Mouse (Mus musculus) left cerebral cortex, adult 2 months (tissue): ENCODE results near the gene Prpf6. TPM values are rescaled to one million over a fixed set of nuclear protein-coding genes. Genes with fewer than 3 reads are reported as not detected.

ENCODE experiments used
- DNase-seq, 2 experiments: peaks; one replicate each; pipeline ENCODE4 v3.0.0; 2021 to 2022; ENCODE audit warnings: low spot score in 2 of 2, mixed read lengths in 1 of 2; ENCODE audit errors: extremely low spot score in 1 of 2
- H3K27ac ChIP-seq: fragments of 200-600 bp; 2 replicates; pipeline ENCODE4 v1.8.1; 2022
- H3K4me3 ChIP-seq: fragments of 200-600 bp; 2 replicates; pipeline ENCODE4 v1.8.1; 2022
- CTCF ChIP-seq: fragments of 200-600 bp; IDR thresholded peaks from 2 replicates; pipeline ENCODE4 v1.8.1; 2022; ENCODE audit warnings: antibody characterized with exemption, mild to moderate bottlenecking, moderate library complexity
- intact Hi-C: fragments of 180-260 bp; cut with DNase I; formaldehyde crosslinking; loops from one replicate; pipeline ENCODE4 v1.15.1; 2025
- total RNA-seq, 2 experiments: library from RNA; stranded (reverse); gene quantifications; 2 replicates each; pipeline ENCODE4 v1.2.3; 2021

Prpf6 gene
- total RNA-seq, 2 experiments from 2014 or later = 54.4 to 57.4 TPM

DNA sequence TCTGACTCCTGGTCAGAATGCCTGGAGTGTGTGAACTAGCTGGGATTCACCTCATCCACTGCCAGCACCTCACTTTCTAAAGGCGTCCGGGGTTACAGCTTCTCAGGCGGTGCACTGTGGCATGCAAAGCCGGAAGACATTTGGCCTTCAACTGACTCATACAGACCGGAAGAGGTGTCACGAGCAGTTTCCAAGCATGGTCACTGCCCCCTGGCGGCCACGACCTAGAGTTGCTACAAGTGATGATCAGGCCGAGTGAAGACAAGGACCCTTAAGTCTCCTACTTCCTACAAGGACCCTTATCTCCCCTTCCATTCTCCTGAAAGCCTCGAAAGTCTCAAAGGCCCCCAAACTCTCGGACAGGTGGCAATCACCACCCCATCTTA, 10.7 kb upstream of the Prpf6 start:
- peak overlapping the region; percentile 55 for H3K4me3 ChIP-seq
- peak overlapping the region; percentile 96 for H3K27ac ChIP-seq
- DNase-seq = peak; percentile 79
- peak; percentile 86 for TF ChIP-seq CTCF
- intact Hi-C loops = loop anchor here (1.0 to 5.0 kb wide), 2 partner anchors 61 to 189 kb away; partner anchors contain the start of gene Dnajc5

GRCm38 (mm10) chr2:181581402-181582120, 10.1 kb upstream of the Prpf6 start:
- peak overlapping the region; percentile 55 for H3K4me3 ChIP-seq
- intact Hi-C loops = loop anchor here (1.0 to 5.0 kb wide), 3 partner anchors 9 to 189 kb away; partner anchors contain the start of gene Dnajc5
- peak; percentile 85 to 87 for DNase-seq
- H3K27ac ChIP-seq = peak overlapping the region; percentile 96
- peak; percentile 5; the same call in 1 of the 2 replicates for TF ChIP-seq CTCF

DNA sequence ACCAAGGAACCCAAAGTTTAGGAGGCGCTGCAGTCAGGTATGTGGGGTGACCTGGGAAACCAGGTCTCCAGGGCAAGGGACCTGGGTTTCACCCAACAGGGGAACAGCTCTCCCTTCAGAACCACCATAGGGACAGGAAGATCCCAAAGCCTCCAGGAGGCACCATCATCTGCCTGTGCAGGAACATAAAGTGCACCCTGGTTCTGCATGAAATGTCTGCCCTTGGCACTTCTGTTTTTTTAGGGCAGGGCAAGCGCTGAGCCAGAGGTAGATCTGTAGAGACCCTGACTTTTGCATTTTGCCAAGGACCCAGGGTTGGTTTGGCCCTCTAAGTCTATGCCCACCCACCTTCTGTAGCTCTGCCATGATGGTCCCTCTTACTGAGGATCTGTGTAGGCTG, 9.3 kb upstream of the Prpf6 start:
- DNase-seq = peak in 1 of 2 experiments; percentile 10
- intact Hi-C loops = loop anchor here (1.0 to 5.0 kb wide), 2 partner anchors 8 to 190 kb away; no protein-coding TSS in a partner anchor
- Histone ChIP-seq H3K4me3 (peak overlapping the region; percentile 55; the same call in 1 of the 2 replicates), H3K27ac (peak overlapping the region; percentile 96; the same call in 1 of the 2 replicates)
- no peak for TF ChIP-seq CTCF

DNA sequence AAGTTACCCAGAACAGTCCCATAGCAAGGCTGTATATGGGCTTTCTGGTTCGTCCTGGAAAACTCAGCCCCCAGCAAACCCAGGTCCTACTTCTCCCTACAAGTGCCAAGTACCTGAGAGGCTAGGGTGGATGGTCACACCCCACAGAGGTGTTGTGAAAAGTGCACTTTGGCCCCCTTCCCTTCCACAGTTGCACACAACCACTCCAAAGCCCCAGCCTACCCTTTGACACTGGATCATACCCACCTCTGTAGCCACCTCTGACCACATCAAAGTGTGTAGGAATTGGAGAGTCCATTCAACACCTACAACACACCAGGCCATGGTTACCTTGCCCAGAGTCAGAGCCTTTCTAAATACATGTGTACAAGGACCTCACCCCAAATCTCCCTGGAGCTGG, 8.7 kb upstream of the Prpf6 start:
- DNase-seq = peak in 1 of 2 experiments; percentile 9
- intact Hi-C loops = loop anchor here (1.0 to 5.0 kb wide), 2 partner anchors 7 to 191 kb away; no protein-coding TSS in a partner anchor
- no peak for TF ChIP-seq CTCF
- Histone ChIP-seq H3K4me3 (no peak overlapping the region), H3K27ac (no peak overlapping the region)

- Histone ChIP-seq H3K27ac (no peak overlapping the region), H3K4me3 (no peak overlapping the region)
- intact Hi-C loops = loop anchor here (5.0 kb wide), 1 partner anchor 191 kb away; no protein-coding TSS in a partner anchor
- TF ChIP-seq CTCF = no peak
- no peak for DNase-seq
Observed at GRCm38 (mm10) chr2:181583460-181584257, 8.0 kb upstream of the Prpf6 start.

GRCm38 (mm10) chr2:181584411-181584942, 7.2 kb upstream of the Prpf6 start, which contains the start of gene Uckl1:
Gene Uckl1, minus strand, starts transcription at chr2:181584892.
- no peak for TF ChIP-seq CTCF
- intact Hi-C loops = loop anchor here (5.0 kb wide), 1 partner anchor 192 kb away; no protein-coding TSS in a partner anchor
- H3K27ac ChIP-seq = no peak within 1 kb of the TSS
- no peak within 1 kb of the TSS for H3K4me3 ChIP-seq
- no peak for DNase-seq

- H3K4me3 ChIP-seq = no peak overlapping the region
- TF ChIP-seq CTCF = no peak
- H3K27ac ChIP-seq = no peak overlapping the region
- DNase-seq = no peak
- intact Hi-C loops = no loop called here
Observed at GRCm38 (mm10) chr2:181585506-181585905, 6.2 kb upstream of the Prpf6 start.

GRCm38 (mm10) chr2:181586124-181586523, 5.5 kb upstream of the Prpf6 start:
- intact Hi-C loops = no loop called here
- TF ChIP-seq CTCF = no peak

GRCm38 (mm10) chr2:181587796-181588195, 3.9 kb upstream of the Prpf6 start:
- Histone ChIP-seq H3K27ac (no peak overlapping the region), H3K4me3 (no peak overlapping the region)
- intact Hi-C loops = no loop called here
- no peak; the same call in 1 of the 2 replicates for TF ChIP-seq CTCF
- DNase-seq = peak; percentile 7 to 10

More at GRCm38 (mm10) chr2:181586124-181586523, 5.5 kb upstream of the Prpf6 start:
- Histone ChIP-seq H3K27ac (no peak overlapping the region), H3K4me3 (no peak overlapping the region)
- no peak for DNase-seq

GRCm38 (mm10) chr2:181588229-181588780, 3.4 kb upstream of the Prpf6 start:
- TF ChIP-seq CTCF = no peak
- no peak overlapping the region for H3K27ac ChIP-seq
- intact Hi-C loops = no loop called here
- no peak overlapping the region for H3K4me3 ChIP-seq
- peak in 1 of 2 experiments; percentile 7 for DNase-seq

DNA sequence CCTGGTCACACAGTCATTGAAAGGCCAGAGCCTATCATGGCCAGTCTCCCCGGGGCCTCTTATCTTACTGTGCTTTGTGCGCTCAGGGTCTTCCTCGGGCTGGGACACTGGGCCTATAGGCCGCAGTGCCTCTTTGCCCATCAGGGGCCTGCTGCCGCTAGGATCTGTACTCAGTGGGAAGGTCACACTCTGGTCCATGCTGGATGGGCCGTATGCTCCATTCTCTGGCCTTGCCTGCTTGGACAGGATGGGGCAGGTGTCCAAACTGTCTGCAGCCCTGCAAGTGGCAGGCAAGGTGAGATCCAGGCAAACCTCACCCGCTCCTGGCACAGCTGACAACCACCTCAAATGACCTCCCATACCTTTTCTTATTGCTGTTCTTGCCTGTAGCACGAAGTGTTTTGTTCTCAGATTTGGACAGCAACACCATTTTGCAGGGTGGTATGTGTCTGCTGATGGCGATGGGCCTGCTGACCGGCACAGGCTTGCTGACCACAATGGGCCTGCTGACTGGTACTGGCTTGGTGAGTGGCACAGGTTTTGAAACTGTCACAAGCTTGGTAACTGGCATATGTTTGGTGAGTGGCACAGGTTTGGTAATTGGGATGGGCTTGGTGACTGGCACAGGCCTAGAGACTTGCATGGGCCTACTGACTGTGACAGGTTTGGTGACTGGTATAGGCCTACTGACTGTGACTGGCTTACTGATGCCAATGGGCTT, 2.5 kb upstream of the Prpf6 start:
- H3K4me3 ChIP-seq = no peak overlapping the region
- no peak overlapping the region for H3K27ac ChIP-seq
- peak in 1 of 2 experiments; percentile 8 for DNase-seq
- TF ChIP-seq CTCF = no peak
- intact Hi-C loops = no loop called here
